Mouse (Mus musculus): Measurements from ENCODE around the gene Zfp52. TPM values are rescaled to one million over a fixed set of nuclear protein-coding genes. Genes with fewer than 3 reads are reported as not detected.

The Zfp52 gene
- polyA plus RNA-seq (2012; rRNA removed) = 0.47 and 0.73 TPM in 2 replicates

DNA sequence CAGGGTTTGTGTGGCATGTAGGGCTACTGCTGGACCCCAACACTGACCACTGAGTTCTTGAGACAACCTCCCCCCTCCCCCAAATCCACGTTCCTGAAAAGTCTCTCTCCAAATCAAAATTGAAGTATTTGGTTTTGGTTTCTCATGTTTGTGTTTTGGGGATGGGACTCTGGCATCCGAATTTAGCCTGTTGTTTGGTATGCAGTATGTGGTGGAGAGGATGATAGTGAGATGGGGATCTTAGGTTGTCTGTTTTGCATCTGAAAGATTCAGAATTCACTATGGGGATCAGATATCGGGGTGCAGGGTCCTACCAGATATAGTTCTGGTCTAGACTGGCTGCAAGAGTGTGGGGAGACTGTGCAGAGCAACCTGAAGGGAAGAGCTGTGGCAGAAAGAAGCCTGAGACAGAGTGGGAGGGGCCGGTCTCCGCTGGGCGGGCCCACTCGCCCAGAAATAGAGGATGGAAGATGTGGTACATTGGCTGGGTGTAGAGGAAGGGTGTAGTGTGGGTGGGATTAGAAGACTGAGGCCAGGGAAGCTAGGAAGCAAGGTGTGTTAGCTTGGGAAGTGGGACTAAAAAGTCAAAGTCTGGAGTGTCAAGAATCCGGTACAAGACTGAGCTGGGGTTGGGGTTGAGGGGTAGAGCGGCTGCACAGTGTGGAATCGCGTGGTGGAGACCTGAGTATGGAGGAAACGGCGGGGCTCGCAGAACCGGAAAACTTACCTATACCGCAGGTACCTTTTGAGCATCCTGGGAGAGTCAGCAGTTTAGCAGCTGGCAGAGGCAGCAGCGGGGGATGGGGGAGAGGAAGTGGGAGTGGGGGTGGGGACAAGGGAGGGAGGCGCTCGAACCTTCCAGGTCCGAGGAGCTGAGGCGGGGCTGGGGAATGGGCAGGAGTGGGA is at the start of gene Zfp52:
TSS of gene Zfp52 (plus strand) at position 444 of the 906 bp plus-strand sequence.
- H3K4me1 ChIP-seq (replicated peaks; ENCODE audit: control insufficient read depth, insufficient read depth, low read length) = peaks cover 18% of the 10 kb centered on the region
- under 1% methylated on average over 21 of the region's 21 CpGs for WGBS
- H3K27me3 ChIP-seq (ENCODE audit: control insufficient read depth, insufficient read depth, low read length) = no peaks in the 10 kb centered on the region
- H3K36me3 ChIP-seq (ENCODE audit: control insufficient read depth, insufficient read depth, low read length) = no peaks in the 10 kb centered on the region
- peak; percentile 68 for DNase-seq
- H3K4me3 ChIP-seq (ENCODE audit: control insufficient read depth, insufficient read depth, low read length) = peak within 1 kb of the TSS; percentile 48
- no peak for TF ChIP-seq CTCF (IDR thresholded peaks at IDR 0.05; ENCODE audit: borderline replicate concordance, control insufficient read depth, extremely low read depth, insufficient read depth, low read length, poor library complexity)
- TF ChIP-seq POLR2A (IDR thresholded peaks at IDR 0.05; ENCODE audit: control insufficient read depth, extremely low read depth, insufficient read depth, low read length, poor library complexity) = no peak
- H3K27ac ChIP-seq (ENCODE audit: control insufficient read depth, insufficient read depth, low read length) = peak within 1 kb of the TSS; percentile 67

DNA sequence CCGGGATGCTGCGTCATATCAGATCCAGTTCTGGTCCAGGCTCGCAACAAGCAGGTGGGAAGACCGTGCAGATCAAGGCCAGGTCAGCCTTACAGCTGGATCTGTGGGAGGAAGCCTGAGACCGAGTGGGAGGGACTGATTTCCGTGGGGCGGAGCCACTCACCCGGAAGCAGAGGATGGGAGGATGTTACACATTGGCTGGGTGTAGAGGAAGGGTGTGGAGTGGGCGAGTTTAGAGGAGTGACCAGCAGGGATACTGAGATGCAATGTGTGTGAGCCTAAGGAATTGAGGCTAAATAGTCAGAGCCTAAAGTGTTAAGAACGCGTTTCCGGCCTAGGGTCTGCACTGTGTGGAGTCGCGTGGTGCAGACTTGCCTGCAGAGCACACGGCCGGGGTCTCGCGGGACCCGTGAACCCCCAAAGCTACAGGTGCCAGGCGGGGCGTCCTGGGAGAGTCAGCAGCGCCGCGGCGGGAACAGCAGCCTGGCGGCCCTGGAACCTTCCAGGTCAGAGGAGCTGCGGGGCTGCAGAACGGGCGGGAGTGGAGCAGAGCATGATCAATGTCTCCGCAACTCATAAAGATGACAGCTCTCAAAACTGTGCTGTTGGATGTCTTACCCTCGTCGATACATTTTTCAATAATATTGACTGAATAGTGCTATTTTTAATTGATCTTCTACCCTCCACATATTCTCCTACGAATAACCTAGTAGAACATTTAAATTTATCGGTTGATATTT is 46.4 kb upstream of the Zfp52 start, which contains the start of gene Zfp53:
TSS of gene Zfp53 (plus strand) at position 239 of the 740 bp plus-strand sequence.
- Histone ChIP-seq H3K4me1 (replicated peaks; ENCODE audit: control insufficient read depth, insufficient read depth, low read length) (peaks cover 2% of the 10 kb centered on the region; the same call in 1 of the 2 replicates), H3K27ac (ENCODE audit: control insufficient read depth, insufficient read depth, low read length) (peak within 1 kb of the TSS; percentile 45), H3K4me3 (ENCODE audit: control insufficient read depth, insufficient read depth, low read length) (peak within 1 kb of the TSS; percentile 56), H3K27me3 (ENCODE audit: control insufficient read depth, insufficient read depth, low read length) (no peaks in the 10 kb centered on the region), H3K36me3 (ENCODE audit: control insufficient read depth, insufficient read depth, low read length) (no peaks in the 10 kb centered on the region)
- under 1% methylated on average over 34 of the region's 34 CpGs for WGBS
- peak; percentile 88 for DNase-seq
- TF ChIP-seq POLR2A (IDR thresholded peaks at IDR 0.05; ENCODE audit: control insufficient read depth, extremely low read depth, insufficient read depth, low read length, poor library complexity) (0 out of 2 replicates have a peak, but pooled peaks have one; percentile 22), CTCF (IDR thresholded peaks at IDR 0.05; ENCODE audit: borderline replicate concordance, control insufficient read depth, extremely low read depth, insufficient read depth, low read length, poor library complexity) (0 out of 2 replicates have a peak, but pooled peaks have one; percentile 33)

DNA sequence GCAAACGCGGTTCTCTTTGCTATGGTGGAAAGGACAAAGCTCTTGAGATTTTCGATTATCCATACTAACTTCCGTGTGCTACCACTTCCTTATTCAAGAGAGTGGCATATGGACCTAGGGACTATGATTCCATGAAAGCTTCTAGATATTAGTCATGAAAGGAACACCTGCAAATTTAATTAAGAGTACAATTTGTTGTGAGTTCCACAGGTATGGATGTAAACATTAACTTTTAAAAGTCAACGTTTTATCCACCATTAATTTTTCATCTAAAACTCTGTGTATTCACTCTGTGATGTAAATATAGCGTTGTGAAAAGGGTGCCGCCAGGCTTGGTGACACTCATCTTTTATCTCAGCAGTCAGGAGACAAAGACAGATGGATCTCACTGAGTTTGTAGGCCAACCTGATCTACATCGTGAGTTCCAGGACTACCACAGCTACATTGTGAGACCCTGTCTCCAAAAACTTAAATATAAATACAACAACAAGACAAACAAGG is 45.8 kb upstream of the Zfp52 start:
- no peak for TF ChIP-seq POLR2A (IDR thresholded peaks at IDR 0.05; ENCODE audit: control insufficient read depth, extremely low read depth, insufficient read depth, low read length, poor library complexity)
- no peak for TF ChIP-seq CTCF (IDR thresholded peaks at IDR 0.05; ENCODE audit: borderline replicate concordance, control insufficient read depth, extremely low read depth, insufficient read depth, low read length, poor library complexity)
- H3K36me3 ChIP-seq (ENCODE audit: control insufficient read depth, insufficient read depth, low read length) = no peaks in the 10 kb centered on the region
- H3K27ac ChIP-seq (ENCODE audit: control insufficient read depth, insufficient read depth, low read length) = no peak overlapping the region; the same call in 1 of the 2 replicates
- 2% methylated on average over 8 of the region's 8 CpGs for WGBS
- peaks cover 2% of the 10 kb centered on the region; the same call in 1 of the 2 replicates for H3K4me1 ChIP-seq (replicated peaks; ENCODE audit: control insufficient read depth, insufficient read depth, low read length)
- H3K27me3 ChIP-seq (ENCODE audit: control insufficient read depth, insufficient read depth, low read length) = no peaks in the 10 kb centered on the region
- no peak overlapping the region for H3K4me3 ChIP-seq (ENCODE audit: control insufficient read depth, insufficient read depth, low read length)
- DNase-seq = no peak

DNA sequence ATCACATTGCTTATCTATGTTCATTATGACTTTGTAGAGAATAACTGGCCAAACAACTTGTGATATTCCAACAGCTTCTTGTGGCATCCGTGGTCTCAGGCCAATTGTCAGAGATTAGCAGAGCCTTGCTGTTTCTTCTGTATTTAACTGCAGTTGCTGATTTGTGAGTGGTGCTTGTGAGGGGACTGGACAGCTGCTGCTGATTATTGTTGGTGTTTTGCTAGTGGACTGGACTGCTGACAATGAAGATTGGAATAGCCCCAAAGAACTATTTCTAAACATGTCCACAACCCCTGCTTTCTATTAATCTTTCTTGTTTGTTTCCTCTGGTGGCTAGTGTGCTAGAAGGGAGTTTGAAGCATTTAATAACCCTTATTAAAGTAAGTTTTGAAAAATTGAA is 34.0 kb upstream of the Zfp52 start:
- DNase-seq = no peak
- H3K36me3 ChIP-seq (ENCODE audit: control insufficient read depth, insufficient read depth, low read length) = peaks cover 10% of the 10 kb centered on the region
- H3K4me3 ChIP-seq (ENCODE audit: control insufficient read depth, insufficient read depth, low read length) = no peak overlapping the region

DNA sequence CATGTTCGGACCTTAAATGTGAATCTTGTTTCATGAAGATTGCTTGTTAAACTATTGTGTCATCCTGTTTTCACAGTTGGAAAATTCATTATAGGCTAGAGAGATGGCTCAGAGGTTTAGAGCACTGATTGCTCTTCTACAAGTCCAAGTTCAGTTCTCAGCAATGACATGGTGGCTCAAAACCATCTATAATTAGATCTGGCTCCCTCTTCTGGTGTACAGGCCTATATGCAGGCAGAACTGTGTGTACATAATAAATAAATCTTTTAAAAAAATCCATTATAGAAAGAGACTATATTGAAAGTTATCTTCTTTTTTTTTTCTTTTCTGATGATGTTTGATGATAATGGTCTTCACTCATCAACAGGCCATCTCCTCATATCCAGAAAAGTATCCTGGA is 30.8 kb upstream of the Zfp52 start:
- peaks cover 20% of the 10 kb centered on the region for H3K36me3 ChIP-seq (ENCODE audit: control insufficient read depth, insufficient read depth, low read length)
- no peak overlapping the region for H3K27ac ChIP-seq (ENCODE audit: control insufficient read depth, insufficient read depth, low read length)
- no peaks in the 10 kb centered on the region for H3K4me1 ChIP-seq (replicated peaks; ENCODE audit: control insufficient read depth, insufficient read depth, low read length)
- DNase-seq = no peak
- no peak overlapping the region for H3K4me3 ChIP-seq (ENCODE audit: control insufficient read depth, insufficient read depth, low read length)
- WGBS = 93% methylated on average over 1 of the region's 1 CpGs
- no peak for TF ChIP-seq CTCF (IDR thresholded peaks at IDR 0.05; ENCODE audit: borderline replicate concordance, control insufficient read depth, extremely low read depth, insufficient read depth, low read length, poor library complexity)
- no peak for TF ChIP-seq POLR2A (IDR thresholded peaks at IDR 0.05; ENCODE audit: control insufficient read depth, extremely low read depth, insufficient read depth, low read length, poor library complexity)
- no peaks in the 10 kb centered on the region for H3K27me3 ChIP-seq (ENCODE audit: control insufficient read depth, insufficient read depth, low read length)

More for the DNA sequence above, 34.0 kb upstream of the Zfp52 start:
- no peak overlapping the region for H3K27ac ChIP-seq (ENCODE audit: control insufficient read depth, insufficient read depth, low read length)
- WGBS = 94% methylated on average over 1 of the region's 1 CpGs
- TF ChIP-seq CTCF (IDR thresholded peaks at IDR 0.05; ENCODE audit: borderline replicate concordance, control insufficient read depth, extremely low read depth, insufficient read depth, low read length, poor library complexity) (no peak), POLR2A (IDR thresholded peaks at IDR 0.05; ENCODE audit: control insufficient read depth, extremely low read depth, insufficient read depth, low read length, poor library complexity) (no peak)
- no peaks in the 10 kb centered on the region for H3K4me1 ChIP-seq (replicated peaks; ENCODE audit: control insufficient read depth, insufficient read depth, low read length)
- no peaks in the 10 kb centered on the region for H3K27me3 ChIP-seq (ENCODE audit: control insufficient read depth, insufficient read depth, low read length)

DNA sequence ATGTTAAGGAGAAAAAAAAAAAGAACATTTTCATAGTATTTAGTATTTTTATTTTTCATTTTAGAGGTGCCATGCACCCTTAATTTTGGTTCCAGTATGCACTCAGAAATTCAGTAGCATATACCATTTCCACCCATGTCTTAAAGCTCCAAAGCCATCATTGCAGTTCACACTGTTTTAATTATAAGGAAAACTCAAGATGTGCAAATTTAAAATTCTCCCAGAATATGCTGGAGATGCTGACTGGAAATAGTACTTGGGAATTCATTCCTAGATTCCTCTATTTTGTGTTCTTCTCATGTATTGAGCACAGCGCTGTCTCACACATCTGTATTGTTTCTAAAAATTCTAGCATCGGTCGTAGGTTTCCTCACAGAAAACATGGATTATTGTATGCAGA is 29.1 kb upstream of the Zfp52 start:
- WGBS = 96% methylated on average over 3 of the region's 3 CpGs
- peaks cover 11% of the 10 kb centered on the region for H3K36me3 ChIP-seq (ENCODE audit: control insufficient read depth, insufficient read depth, low read length)
- H3K27me3 ChIP-seq (ENCODE audit: control insufficient read depth, insufficient read depth, low read length) = no peaks in the 10 kb centered on the region
- no peak for TF ChIP-seq POLR2A (IDR thresholded peaks at IDR 0.05; ENCODE audit: control insufficient read depth, extremely low read depth, insufficient read depth, low read length, poor library complexity)
- no peaks in the 10 kb centered on the region for H3K4me1 ChIP-seq (replicated peaks; ENCODE audit: control insufficient read depth, insufficient read depth, low read length)
- DNase-seq = no peak
- H3K27ac ChIP-seq (ENCODE audit: control insufficient read depth, insufficient read depth, low read length) = no peak overlapping the region
- no peak overlapping the region for H3K4me3 ChIP-seq (ENCODE audit: control insufficient read depth, insufficient read depth, low read length)
